Mouse (Mus musculus) MEL (cell line): Measurements from ENCODE around the gene Usp50.

Experiments
- BHLHE40 ChIP-seq: IDR thresholded peaks from 2 replicates; pipeline ENCODE4 v1.6.1; 2012; ENCODE audit warnings: low read depth, mild to moderate bottlenecking, inconsistent platforms, low read length, improper control_type of control experiment, borderline replicate concordance
- CTCF ChIP-seq, 3 experiments: IDR thresholded peaks in 2 of 3; conservative IDR thresholded peaks in 1 of 3; 2 replicates each; pipeline ENCODE4 v1.5.1; 2011 to 2012; ENCODE audit warnings: low read length in 3 of 3, low read depth in 2 of 3, mild to moderate bottlenecking in 2 of 3, improper control_type of control experiment in 1 of 3, inconsistent platforms in 1 of 3, mixed read lengths in 1 of 3, moderate library complexity in 1 of 3; ENCODE audit not compliant: control insufficient read depth in 1 of 3, insufficient read depth in 1 of 3, poor library complexity in 1 of 3, severe bottlenecking in 1 of 3
- EP300 ChIP-seq, 2 experiments: IDR thresholded peaks; 2 replicates each; pipeline ENCODE4 v1.6.1; 2011; ENCODE audit warnings: improper control_type of control experiment in 2 of 2, low read length in 2 of 2, low read depth in 1 of 2, mild to moderate bottlenecking in 1 of 2
- MAFK ChIP-seq: IDR thresholded peaks from 2 replicates; pipeline ENCODE4 v1.6.1; 2011; ENCODE audit warnings: low read depth, mild to moderate bottlenecking, low read length, improper control_type of control experiment, borderline replicate concordance
- NRF1 ChIP-seq: IDR thresholded peaks from 2 replicates; pipeline ENCODE4 v1.6.1; 2014; ENCODE audit warnings: low read depth, mild to moderate bottlenecking, inconsistent platforms, low read length, improper control_type of control experiment, moderate library complexity; ENCODE audit not compliant: poor library complexity, insufficient read depth, severe bottlenecking
- POLR2AphosphoS2 ChIP-seq: IDR thresholded peaks from 2 replicates; pipeline ENCODE4 v1.6.1; 2011; ENCODE audit warnings: low read length, improper control_type of control experiment
- RAD21 ChIP-seq: IDR thresholded peaks from 2 replicates; pipeline ENCODE4 v1.6.1; 2011; ENCODE audit warnings: mild to moderate bottlenecking, low read depth, low read length, improper control_type of control experiment
- TCF12 ChIP-seq: IDR thresholded peaks from 2 replicates; pipeline ENCODE4 v1.6.1; 2014; ENCODE audit warnings: low read depth, mild to moderate bottlenecking, inconsistent platforms, low read length, improper control_type of control experiment, moderate library complexity
- USF1 ChIP-seq: IDR thresholded peaks from 2 replicates; pipeline ENCODE4 v1.6.1; 2014; ENCODE audit warnings: low read depth, mild to moderate bottlenecking, inconsistent platforms, low read length, improper control_type of control experiment, moderate library complexity
- ZNF384 ChIP-seq: IDR thresholded peaks from 2 replicates; pipeline ENCODE4 v1.6.1; 2012; ENCODE audit warnings: low read depth, mild to moderate bottlenecking, inconsistent platforms, low read length, improper control_type of control experiment

DNA sequence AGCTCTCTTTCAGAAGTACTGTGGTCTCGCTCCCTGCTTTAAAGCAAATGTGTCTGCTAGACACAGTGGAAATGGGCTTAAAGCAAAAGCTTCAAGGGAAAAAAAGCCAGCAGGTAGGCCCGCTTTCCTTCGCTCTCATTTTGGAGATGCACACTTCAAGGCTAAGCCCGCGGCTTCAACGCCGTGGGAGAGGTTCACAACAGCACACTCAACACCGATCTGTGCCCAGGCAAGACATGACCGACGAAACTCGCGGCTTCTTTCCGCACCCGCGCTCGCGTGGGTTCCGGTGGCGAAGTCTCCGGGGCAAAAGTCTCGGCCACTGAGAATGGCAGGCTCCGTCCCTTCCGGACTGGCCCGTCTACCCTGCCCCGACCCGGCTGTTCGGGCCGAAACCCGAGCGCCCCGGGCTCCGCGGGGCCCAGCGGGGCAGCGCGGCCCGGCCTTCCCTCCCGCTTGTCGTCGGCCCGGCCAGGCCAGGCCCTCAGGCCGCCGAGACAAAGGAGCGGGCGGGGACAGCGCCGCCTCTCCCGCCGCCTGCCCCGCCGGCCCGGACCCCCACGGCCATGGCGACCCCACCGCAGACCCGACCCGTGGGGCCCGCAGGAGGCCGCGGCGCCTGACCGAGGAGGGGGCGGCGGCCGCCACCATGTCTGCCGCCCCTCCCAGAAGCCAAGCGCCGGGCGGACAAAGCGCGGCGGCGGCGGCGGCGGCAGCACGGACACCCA, 108.7 kb downstream of the Usp50 start:
- TF ChIP-seq CTCF (IDR thresholded peaks at IDR 0.05 in 2 of 3, conservative IDR thresholded peaks at IDR 0.05 in 1 of 3; ENCODE audit: control insufficient read depth in 1 of 3, insufficient read depth in 1 of 3, low read depth in 2 of 3, low read length in 3 of 3, poor library complexity in 1 of 3, severe bottlenecking in 1 of 3) (no peak), MAFK (no peak), TCF12 (no peak), USF1 (no peak), POLR2AphosphoS2 (no peak), NRF1 (no peak), ZNF384 (no peak), RAD21 (no peak), EP300 (IDR thresholded peaks at IDR 0.05; ENCODE audit: low read depth in 1 of 2, low read length in 2 of 2) (no peak), BHLHE40 (no peak)
